Mouse (Mus musculus) ES-Bruce4 (cell line): ENCODE data around the gene Cpne5. TPM values are rescaled to one million over a fixed set of nuclear protein-coding genes. Genes with fewer than 3 reads are reported as not detected.

ENCODE experiments used
- H3K27ac ChIP-seq: 2 replicates; pipeline ENCODE4 v1.5.1; 2012; ENCODE audit warnings: low read length, inconsistent platforms; ENCODE audit not compliant: insufficient read depth
- H3K27me3 ChIP-seq: 2 replicates; pipeline ENCODE4 v1.6.1; 2012; ENCODE audit warnings: mild to moderate bottlenecking, low read length, inconsistent platforms; ENCODE audit not compliant: control insufficient read depth, poor library complexity, insufficient read depth, severe bottlenecking
- H3K36me3 ChIP-seq: 2 replicates; pipeline ENCODE4 v1.6.1; 2012; ENCODE audit warnings: inconsistent platforms, mild to moderate bottlenecking, low read length, moderate library complexity; ENCODE audit not compliant: control insufficient read depth, poor library complexity, insufficient read depth, severe bottlenecking
- H3K4me1 ChIP-seq: one replicate; pipeline ENCODE4 v1.8.1; 2011; ENCODE audit warnings: low read length; ENCODE audit not compliant: control insufficient read depth, insufficient read depth
- H3K4me3 ChIP-seq: 2 replicates; pipeline ENCODE4 v1.5.1; 2011; ENCODE audit warnings: low read depth, mild to moderate bottlenecking, low read length
- H3K9ac ChIP-seq: 2 replicates; pipeline ENCODE4 v1.6.1; 2012; ENCODE audit warnings: low read depth, mild to moderate bottlenecking, inconsistent platforms; ENCODE audit not compliant: poor library complexity, severe bottlenecking
- H3K9me3 ChIP-seq: replicated peaks from 2 replicates; pipeline ENCODE4 v1.6.1; 2012; ENCODE audit warnings: mild to moderate bottlenecking, low read length, inconsistent platforms; ENCODE audit not compliant: control insufficient read depth, poor library complexity, insufficient read depth, severe bottlenecking
- CTCF ChIP-seq: IDR thresholded peaks from one replicate; pipeline ENCODE4 v1.8.1; 2011; ENCODE audit warnings: low read depth, low read length
- EP300 ChIP-seq: IDR thresholded peaks from 2 replicates; pipeline ENCODE4 v1.6.1; 2011; ENCODE audit warnings: low read depth, low read length; ENCODE audit not compliant: insufficient read depth
- POLR2A ChIP-seq: IDR thresholded peaks from one replicate; pipeline ENCODE4 v1.8.1; 2011; ENCODE audit warnings: low read length; ENCODE audit not compliant: insufficient read depth
- polyA plus RNA-seq: library from polyadenylated mRNA; stranded (reverse); fragments of >200 nt; gene quantifications from 2 replicates; pipeline ENCODE4 v1.2.4, GENCODE M21; 2011; ENCODE audit warnings: low read depth; ENCODE audit not compliant: missing spikeins, insufficient read depth, insufficient read length

Cpne5 gene
- polyA plus RNA-seq, 1 experiment, result 4.4 TPM

DNA sequence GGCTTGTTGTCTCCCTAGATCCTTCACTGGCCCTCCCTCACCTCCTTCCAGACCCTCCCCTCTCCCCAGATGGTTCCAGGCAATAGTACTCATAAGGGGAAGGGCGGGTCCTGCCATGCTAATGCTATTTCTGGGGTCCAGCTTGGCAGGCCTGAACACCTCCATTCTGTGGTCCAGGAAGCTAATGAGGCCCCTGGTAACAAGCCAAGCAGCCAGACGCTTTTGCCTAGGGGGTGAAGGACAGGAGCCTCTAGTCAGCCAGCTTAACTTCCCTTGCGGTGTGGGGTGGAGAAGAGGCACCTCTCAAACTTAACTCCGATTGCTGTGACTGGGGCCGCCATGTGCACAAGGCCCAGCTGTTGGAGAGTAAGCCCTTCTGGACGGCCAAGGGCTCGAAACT lies 88.2 kb downstream of the Cpne5 start:
- no peaks in the 10 kb centered on the region for H3K36me3 ChIP-seq
- H3K27ac ChIP-seq, result no peak overlapping the region
- H3K9me3 ChIP-seq, result no peaks in the 10 kb centered on the region
- H3K4me3 ChIP-seq, result no peak overlapping the region
- H3K27me3 ChIP-seq, result no peaks in the 10 kb centered on the region
- TF ChIP-seq POLR2A, result no peak
- no peak for TF ChIP-seq EP300
- no peak for TF ChIP-seq CTCF
- no peaks in the 10 kb centered on the region for H3K4me1 ChIP-seq
- no peak overlapping the region for H3K9ac ChIP-seq

DNA sequence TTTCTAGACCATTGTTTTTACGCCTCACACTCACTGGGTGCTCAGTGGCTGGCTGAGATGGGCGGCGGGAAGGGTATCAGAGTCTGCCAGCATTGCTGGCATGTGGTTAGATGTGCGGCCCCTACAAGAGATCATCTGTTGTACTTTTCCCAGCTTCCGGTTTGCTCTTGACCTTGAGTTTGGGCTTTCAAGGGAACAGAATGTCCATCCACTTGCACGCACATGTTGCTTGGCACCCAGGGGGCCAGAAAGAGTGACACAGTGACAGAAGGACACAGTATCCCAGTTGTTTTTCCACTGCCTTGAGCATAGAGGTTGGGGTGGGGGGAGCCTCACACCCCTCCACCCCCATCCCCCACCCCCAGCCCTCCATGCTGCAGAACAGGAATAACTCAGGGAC lies 90.2 kb downstream of the Cpne5 start:
- Histone ChIP-seq H3K27ac (no peak overlapping the region), H3K36me3 (no peaks in the 10 kb centered on the region), H3K4me1 (no peaks in the 10 kb centered on the region), H3K9me3 (no peaks in the 10 kb centered on the region), H3K4me3 (no peak overlapping the region), H3K27me3 (no peaks in the 10 kb centered on the region), H3K9ac (no peak overlapping the region)
- TF ChIP-seq CTCF (no peak), EP300 (no peak), POLR2A (no peak)

DNA sequence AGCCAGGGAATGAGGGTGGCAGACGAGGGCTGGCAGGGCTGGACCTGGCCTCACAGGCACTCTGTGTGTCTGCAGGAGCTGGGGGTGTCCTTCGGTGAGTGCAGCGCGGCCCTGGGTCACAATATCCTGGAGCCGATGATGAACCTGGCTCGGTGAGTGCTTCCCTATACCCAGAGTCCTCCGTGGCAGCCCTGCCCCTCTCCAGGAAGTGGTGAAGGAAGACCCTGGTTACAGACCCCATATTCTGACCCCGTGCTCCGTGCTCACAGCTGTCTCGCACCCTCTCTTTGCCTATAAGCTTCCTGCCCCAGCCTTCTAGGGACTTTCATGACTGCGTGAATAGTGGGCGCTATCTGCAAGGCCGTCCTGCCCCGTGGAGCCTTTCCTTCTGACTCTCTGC lies 90.7 kb downstream of the Cpne5 start:
- no peak for TF ChIP-seq POLR2A
- no peak for TF ChIP-seq CTCF
- TF ChIP-seq EP300, result no peak
- H3K36me3 ChIP-seq, result no peaks in the 10 kb centered on the region
- no peak overlapping the region for H3K27ac ChIP-seq
- no peaks in the 10 kb centered on the region for H3K4me1 ChIP-seq
- H3K9ac ChIP-seq, result no peak overlapping the region
- no peaks in the 10 kb centered on the region for H3K27me3 ChIP-seq
- no peaks in the 10 kb centered on the region for H3K9me3 ChIP-seq
- H3K4me3 ChIP-seq, result no peak overlapping the region

DNA sequence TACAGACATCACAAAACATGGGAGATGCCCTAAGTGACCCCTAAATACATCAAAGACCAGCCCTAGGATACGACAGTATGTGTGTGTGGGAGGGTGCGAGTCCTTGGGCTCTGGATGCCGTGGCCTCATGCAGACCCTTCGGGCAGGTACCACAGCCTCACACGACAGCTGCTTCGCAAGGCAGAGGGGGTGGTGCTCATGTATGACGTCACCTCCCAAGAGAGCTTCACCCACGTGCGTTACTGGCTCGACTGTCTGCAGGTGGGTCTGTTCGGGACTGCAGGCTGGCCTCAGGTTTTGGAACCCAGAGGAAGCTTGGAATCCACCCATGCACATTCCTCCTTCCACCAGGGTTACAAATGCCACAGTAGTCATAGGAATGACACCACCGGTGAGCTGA lies 92.9 kb downstream of the Cpne5 start:
- no peaks in the 10 kb centered on the region for H3K9me3 ChIP-seq
- H3K27ac ChIP-seq, result no peak overlapping the region
- H3K9ac ChIP-seq, result no peak overlapping the region
- H3K4me1 ChIP-seq, result no peaks in the 10 kb centered on the region
- TF ChIP-seq EP300 (no peak), POLR2A (no peak), CTCF (no peak)
- H3K4me3 ChIP-seq, result no peak overlapping the region
- no peaks in the 10 kb centered on the region for H3K27me3 ChIP-seq
- no peaks in the 10 kb centered on the region for H3K36me3 ChIP-seq

- Histone ChIP-seq H3K4me3 (no peak overlapping the region), H3K27ac (no peak overlapping the region), H3K9me3 (no peaks in the 10 kb centered on the region), H3K36me3 (no peaks in the 10 kb centered on the region), H3K27me3 (no peaks in the 10 kb centered on the region), H3K4me1 (no peaks in the 10 kb centered on the region), H3K9ac (no peak overlapping the region)
- TF ChIP-seq CTCF (no peak), EP300 (no peak), POLR2A (no peak)
Observed at GRCm38 (mm10) chr17:29143266-29143665, 94.7 kb downstream of the Cpne5 start.

DNA sequence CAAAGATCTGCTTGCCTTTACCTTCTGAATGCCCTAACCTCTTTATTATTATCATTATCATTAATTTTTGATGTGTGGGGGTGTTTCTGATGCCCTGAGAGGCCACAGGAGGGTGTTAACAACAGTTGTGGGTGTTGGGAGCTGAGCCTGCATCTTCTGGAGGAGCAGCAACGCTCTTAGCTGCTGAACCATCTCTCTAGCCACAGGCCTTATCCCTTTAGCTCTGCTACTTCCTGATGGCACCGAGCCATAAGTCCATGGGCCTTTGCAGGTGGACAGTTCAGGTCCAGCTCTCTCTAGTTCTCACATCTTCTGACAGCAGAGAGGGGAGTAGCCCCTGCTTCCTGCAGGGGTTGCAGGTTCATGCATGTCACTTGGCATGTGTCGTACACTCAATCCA lies 96.4 kb downstream of the Cpne5 start:
- Histone ChIP-seq H3K4me1 (no peaks in the 10 kb centered on the region), H3K36me3 (no peaks in the 10 kb centered on the region), H3K27ac (no peak overlapping the region), H3K4me3 (no peak overlapping the region), H3K9me3 (no peaks in the 10 kb centered on the region), H3K9ac (no peak overlapping the region), H3K27me3 (no peaks in the 10 kb centered on the region)
- no peak for TF ChIP-seq EP300
- TF ChIP-seq CTCF, result no peak
- no peak for TF ChIP-seq POLR2A

DNA sequence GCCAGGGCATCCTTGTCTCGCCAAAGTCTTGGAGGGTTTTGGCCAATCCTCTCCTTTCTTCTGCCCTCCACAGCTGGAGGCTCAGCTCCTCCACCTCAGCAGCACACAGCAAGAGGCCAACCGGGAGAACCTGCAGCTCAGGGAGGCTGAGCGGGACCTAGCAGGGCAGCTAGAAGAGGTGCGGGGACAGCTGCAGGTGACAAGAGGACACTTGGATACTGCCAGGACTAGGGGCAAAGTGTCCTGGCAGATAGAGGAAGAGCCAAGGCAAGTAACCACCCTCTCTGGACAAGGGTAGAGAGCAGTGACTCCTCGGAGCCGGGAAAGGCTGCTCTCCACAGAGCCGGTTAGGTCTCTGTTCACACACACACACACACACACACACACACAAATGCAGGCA lies 100.1 kb downstream of the Cpne5 start:
- H3K4me3 ChIP-seq, result no peak overlapping the region
- no peak for TF ChIP-seq CTCF
- no peak for TF ChIP-seq EP300
- no peak for TF ChIP-seq POLR2A

More for the DNA sequence above, 100.1 kb downstream of the Cpne5 start:
- Histone ChIP-seq H3K27me3 (no peaks in the 10 kb centered on the region), H3K4me1 (no peaks in the 10 kb centered on the region), H3K9me3 (no peaks in the 10 kb centered on the region), H3K27ac (no peak overlapping the region), H3K9ac (no peak overlapping the region), H3K36me3 (no peaks in the 10 kb centered on the region)
